Mouse (Mus musculus): Measurements from ENCODE around the gene Mrpl2.

The Mrpl2 gene

GRCm38 (mm10) chr17:46627409-46627808 lies 18.6 kb upstream of the Mrpl2 start:
- in situ Hi-C loops (cut with MseI, MboI), result no loop called here

DNA sequence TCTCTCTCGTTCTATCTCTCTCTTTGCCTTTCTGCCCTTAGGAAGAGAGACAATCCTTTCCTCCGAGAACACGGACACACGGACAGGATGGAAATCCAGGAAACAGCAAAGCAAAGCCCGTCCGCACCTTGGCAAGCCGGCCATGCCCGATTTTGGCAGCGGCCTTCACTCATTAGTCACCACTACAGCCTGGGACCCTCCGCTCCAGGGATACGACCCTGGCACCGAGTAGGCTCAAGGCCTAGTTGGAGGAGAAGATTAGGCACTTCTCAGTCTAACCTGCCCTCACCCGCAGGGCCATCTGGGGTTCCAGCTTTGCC lies 17.6 kb upstream of the Mrpl2 start:
- in situ Hi-C loops (cut with MseI, MboI), result no loop called here

DNA sequence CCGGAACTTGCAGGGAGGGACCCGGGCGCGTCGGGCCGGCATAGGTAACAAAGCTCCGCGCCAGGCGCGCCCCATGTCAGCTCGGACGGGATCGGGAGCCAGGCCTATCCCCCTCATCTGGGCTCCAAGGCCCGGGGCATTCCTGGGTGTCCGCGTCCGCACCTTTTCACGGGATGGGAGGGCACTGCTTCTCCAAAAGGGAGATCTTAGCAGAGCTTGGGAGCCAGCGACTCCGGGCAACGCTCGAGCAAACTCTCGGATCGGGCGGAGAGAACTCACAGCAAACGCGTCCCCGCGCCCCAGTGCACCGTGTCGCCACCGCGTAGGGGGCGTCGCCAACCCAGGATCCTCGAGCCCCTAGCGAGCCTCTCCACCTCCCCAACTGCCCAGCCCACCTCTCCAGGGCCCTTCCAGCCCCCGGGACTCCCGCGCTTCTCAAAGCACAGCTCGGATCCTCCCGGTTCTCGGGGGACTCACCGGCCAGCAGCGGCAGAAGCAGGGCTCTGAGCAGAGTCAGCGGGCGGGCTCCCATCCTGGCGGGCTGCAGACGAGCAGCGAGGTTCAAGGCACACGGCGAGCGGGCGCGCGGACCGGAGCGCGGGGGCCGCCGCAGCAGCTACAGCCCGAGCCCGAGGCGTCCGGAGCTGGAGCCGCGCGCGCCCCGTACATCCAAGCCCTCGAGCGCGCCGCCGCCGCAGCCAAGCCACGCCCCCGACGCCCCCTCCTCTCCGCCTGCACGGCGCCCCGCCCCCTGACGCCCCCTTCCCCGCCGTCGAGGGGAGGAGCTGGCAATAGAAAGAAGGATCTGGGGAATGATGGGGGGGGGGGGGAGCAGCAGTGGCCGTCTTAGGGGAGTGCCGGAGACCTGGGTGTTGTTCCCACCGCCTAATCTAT lies 17.0 kb upstream of the Mrpl2 start, which contains the start of gene Ptk7:
Gene Ptk7, minus strand, starts transcription at position 714 of the 894 bp plus-strand sequence.
- in situ Hi-C loops (cut with MseI, MboI), result no loop called here

- in situ Hi-C loops (cut with MseI, MboI), result no loop called here
Observed at GRCm38 (mm10) chr17:46629685-46630441, 16.2 kb upstream of the Mrpl2 start.

DNA sequence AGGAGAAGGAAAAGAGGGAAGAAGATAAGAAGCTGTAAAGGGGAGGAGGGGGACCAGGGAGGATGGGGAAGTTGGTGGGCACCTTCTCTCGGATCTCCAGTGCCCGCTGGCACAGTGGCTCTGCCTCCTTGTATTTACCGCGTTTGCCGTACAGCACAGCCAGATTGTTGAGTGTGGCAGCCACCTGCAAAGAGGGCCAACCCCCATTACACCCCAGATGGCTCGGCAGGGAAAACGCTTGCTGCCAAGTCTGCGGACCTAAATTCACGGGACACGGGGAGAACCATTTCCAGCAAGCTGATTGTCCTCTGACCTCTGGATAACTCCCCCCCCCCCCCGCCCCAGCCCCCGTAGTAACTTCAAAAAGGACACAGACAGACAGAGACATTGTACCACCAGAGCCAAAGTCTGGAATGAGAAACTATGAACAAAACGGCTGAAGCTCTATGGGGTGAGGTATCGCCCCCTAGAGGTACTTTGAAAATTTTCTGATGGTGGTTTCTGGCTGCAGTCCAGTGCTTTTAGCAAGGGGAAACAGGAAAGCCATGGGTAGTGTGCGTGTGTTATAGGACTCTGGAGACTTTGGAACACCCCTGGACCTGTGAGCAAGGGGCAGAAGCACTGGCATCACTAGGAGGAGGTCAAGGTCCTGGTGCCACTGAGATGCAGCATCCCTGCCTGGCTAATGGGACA lies 9.1 kb upstream of the Mrpl2 start:
- in situ Hi-C loops (cut with MseI, MboI), result no loop called here

DNA sequence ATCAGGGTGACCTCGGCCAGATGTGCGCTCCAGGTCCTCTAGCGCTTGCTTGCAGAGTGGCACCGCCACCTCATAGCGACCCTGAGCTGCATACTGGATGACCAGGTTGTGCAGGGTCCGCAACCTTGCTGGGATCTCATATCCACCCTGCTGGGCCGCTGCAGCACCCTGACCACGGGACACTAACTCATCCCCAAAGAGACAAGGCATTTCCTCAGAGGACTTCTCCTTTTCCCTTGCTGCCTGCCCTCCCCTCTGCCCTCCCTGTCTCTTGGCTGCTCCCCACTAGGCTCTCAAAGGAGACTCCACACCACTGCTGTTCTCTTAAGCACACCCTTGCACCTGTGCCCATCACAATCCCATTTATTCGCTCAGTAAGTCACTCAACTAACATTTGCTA lies 6.1 kb upstream of the Mrpl2 start:
- in situ Hi-C loops (cut with MseI, MboI), result no loop called here

DNA sequence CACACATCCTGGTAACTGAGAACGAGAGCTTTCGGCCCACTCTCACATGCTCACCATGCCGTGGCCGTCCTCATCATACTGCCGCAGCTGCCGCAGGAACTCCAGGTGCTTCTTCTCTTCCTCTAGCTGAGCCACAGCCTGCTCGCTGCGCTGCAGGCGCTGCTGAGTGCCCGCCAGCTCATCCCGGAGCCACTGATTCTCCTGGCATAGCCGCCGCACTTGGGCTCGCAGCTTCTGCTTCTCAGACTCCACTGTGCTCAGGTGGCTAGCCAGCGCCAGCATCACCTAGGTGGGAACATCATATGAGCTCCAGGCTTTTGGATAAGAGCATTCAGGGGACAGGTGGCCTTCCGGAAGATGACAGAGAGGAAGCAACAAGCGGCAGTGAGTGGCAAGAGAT lies 4.0 kb upstream of the Mrpl2 start:
- in situ Hi-C loops (cut with MseI, MboI), result no loop called here

DNA sequence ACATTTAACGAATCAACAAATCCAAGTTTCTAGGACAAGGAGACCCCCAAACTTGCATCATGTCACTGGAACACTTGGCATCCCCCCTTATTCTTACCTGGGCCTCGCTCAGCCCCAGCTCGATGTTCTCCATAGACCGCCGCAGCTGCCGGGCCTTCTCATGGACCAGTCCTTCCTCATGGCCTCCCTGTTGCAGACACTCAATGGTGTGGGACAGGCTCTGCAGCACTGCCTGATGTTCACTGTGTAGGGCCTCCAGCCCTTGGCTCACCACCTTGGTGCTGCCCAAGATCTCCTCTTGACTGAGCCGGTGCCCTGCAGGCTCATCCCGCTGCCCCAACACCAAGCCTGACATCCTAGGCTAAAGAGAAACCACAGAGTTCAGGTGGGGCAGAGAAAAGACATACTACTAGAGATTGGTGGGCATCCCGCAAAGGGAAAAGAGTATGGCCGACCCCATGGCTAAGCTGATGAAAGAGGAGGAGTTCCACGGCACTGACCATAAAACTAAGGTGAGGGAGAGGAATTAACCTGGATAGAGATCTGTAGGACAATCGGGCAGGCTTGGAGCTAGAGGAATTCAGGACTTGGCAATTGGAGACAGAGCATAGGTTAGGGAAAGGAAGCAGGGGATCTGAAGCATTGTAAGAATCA lies 1.8 kb upstream of the Mrpl2 start:
- in situ Hi-C loops (cut with MseI, MboI), result no loop called here

- in situ Hi-C loops (cut with MseI, MboI), result no loop called here
Observed at GRCm38 (mm10) chr17:46644916-46645475, 1.0 kb upstream of the Mrpl2 start.

GRCm38 (mm10) chr17:46646322-46646662 lies 263 bp downstream of the Mrpl2 start:
- in situ Hi-C loops (cut with MseI, MboI), result no loop called here

DNA sequence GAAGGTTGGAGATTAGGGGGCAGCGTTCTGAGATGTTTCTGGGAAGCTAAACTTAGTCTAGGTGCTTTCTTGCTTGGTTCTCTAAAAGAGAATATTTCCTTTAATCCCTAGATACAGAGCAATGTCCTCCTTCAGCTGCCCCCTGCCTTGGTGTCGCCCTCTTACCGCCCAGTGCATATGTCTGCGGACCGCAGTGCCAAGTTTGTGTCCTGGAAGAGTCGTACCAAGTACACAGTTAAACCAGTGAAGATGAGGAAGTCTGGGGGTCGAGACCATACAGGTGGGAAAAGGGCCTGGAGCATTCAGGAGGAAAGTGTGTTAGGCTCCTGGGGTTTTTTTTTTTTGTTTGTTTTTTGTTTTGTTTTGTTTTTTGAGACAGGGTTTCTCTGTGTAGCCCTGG lies 1.2 kb downstream of the Mrpl2 start:
- in situ Hi-C loops (cut with MseI, MboI), result no loop called here

- in situ Hi-C loops (cut with MseI, MboI), result no loop called here
Observed at GRCm38 (mm10) chr17:46648436-46648835, 2.4 kb downstream of the Mrpl2 start.

DNA sequence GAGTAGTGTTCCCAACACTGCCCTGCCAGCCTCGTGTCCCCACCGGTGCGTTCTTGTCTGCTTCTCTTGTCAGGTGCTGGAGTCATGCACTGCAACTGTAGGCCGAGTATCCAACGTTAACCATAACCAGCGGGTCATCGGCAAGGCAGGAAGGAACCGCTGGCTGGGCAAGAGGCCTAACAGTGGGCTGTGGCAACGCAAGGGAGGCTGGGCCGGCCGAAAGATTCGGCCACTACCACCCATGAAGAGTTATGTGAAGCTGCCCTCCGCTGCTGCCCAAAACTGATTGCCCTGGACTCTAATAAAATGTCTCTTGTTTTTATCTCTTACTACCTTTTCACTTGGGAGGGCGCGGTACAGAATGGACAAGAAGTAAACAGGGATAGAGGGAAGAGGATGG lies 3.8 kb downstream of the Mrpl2 start:
- in situ Hi-C loops (cut with MseI, MboI), result no loop called here

- in situ Hi-C loops (cut with MseI, MboI), result no loop called here
Observed at GRCm38 (mm10) chr17:46650232-46651031, 4.4 kb downstream of the Mrpl2 start, which contains the start of gene Cul7. Cul7 (plus strand) TSS chr17:46650337.

- in situ Hi-C loops (cut with MseI, MboI), result no loop called here
Observed at GRCm38 (mm10) chr17:46651292-46651691, 5.3 kb downstream of the Mrpl2 start.

GRCm38 (mm10) chr17:46651755-46652547 lies 5.9 kb downstream of the Mrpl2 start:
- in situ Hi-C loops (cut with MseI, MboI), result no loop called here

DNA sequence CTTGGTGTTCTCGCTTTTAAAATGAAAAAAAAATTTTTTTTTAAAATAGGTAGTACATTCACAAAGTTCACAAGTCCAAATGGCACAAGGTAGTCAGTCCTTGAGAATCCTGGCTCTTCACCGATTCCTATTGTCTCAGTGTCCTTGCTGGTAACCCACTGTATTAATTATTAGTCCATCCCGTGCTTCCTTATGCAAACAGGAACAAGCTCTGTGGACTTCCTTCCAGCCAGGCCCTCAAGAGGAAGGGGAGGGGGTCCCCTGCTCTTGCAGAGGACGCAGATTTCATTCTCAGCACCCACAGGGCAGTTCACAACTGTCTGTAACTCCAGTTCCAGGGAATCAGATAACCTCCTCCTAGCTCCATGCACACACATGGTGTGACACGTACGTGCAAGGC lies 10.0 kb downstream of the Mrpl2 start:
- in situ Hi-C loops (cut with MseI, MboI), result no loop called here

DNA sequence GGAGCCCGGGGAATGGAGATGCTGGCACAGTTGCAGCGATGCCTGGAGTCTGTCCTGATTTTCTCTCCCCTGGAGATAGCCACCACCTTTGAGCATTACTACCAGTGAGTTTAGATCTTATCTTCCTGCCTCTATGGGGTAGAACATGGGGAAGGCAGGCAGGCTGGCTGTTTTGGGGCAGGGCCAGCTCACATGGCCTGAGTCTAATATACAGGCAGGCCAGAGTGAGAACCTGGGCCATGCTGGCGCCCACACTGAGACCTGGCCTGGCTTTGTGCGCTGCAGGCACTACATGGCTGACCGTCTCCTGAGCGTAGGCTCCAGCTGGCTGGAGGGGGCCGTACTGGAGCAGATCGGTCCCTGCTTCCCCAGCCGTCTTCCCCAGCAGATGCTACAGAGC lies 15.3 kb downstream of the Mrpl2 start:
- in situ Hi-C loops (cut with MseI, MboI), result no loop called here

DNA sequence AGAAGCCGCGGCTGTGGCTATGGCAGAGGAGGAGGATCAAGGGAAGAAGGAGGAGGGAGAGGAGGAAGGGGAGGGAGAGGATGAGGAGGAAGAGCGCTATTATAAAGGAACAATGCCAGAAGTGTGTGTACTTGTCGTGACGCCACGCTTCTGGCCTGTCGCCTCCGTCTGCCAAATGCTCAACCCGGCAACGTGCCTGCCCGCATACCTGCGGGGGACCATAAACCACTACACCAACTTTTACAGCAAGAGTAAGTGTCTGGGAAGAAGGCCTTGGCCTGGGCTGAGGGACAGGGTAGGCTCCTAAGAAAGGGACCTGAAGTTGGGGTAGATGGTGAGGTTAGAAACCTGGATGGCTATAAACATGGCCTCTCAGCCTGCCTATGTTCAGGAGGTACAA lies 16.0 kb downstream of the Mrpl2 start:
- in situ Hi-C loops (cut with MseI, MboI), result no loop called here

GRCm38 (mm10) chr17:46662730-46663129 lies 16.7 kb downstream of the Mrpl2 start:
- in situ Hi-C loops (cut with MseI, MboI), result no loop called here
